Mouse (Mus musculus): ENCODE data around the gene Tbc1d7. TPM values are rescaled to one million over a fixed set of nuclear protein-coding genes. Genes with fewer than 3 reads are reported as not detected.

Tbc1d7 gene
- 82.5 and 91.4 TPM in 2 replicates for polyA plus RNA-seq (2014; fragmentation: Nextera tagmentation; extraction: Ambion mirVana)

DNA sequence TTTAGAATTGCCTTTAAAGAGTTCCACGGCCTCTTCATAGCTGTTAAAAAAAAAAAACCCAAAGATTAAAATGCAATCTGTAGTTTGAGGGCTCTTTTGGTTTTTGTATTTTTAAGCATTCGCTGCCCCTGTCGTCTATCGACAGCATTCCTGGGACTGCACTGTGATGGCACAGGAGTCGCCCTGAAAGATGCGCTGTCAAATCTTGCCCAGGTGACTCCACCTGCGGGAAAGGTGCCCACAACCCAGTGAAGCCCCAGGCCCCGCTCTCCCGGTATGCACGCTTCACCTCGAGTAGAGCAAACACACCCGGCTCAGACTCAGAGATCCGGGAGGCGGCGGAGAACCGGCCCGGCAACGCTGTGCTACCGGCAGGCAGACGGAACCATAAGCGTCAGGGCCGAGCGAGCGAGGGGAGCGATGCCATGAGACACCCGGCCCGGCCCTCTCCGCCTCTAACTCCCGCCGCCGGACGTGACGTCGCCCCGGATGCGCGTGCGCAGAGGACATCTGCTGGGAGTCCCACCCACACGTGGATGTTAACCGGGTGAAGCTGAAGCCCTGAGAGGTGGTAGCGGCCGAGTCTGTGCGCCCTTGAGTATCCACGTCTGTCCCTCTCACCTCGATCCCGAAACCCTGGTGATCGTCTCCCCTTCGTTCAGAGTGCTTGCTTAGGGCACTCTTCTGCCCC lies at the start of gene Tbc1d7:
TSS of gene Tbc1d7 (minus strand) at position 482 of the 691 bp plus-strand sequence.
- peak; percentile 96 for ATAC-seq (ENCODE audit: low FRiP score)
- H3K4me1 ChIP-seq (replicated peaks; ENCODE audit: control insufficient read depth, insufficient read depth, low read length) = peaks cover 14% of the 10 kb centered on the region; the same call in 1 of the 2 replicates

DNA sequence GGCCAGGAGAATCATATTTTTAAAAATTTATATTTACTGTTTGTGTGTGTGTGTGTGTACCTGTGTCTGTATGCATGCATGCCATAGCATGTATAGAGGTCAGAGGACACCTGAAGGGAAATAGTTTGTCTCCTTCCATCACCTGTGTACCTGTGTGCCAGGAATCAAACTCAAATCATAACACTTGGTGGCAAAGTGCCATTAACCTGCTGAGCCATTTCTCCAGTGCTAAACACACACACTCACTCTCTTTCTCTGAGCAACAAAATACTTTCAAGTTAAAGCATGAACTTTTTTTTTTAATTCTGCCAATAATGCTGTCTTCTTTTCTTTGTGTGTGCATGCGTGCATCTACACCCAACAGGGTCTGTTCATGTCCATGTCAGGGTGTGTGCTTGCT lies 49.3 kb upstream of the Tbc1d7 start:
- H3K4me1 ChIP-seq (replicated peaks; ENCODE audit: control insufficient read depth, insufficient read depth, low read length) = peaks cover 12% of the 10 kb centered on the region
- DNase-seq (ENCODE audit: low spot score) (no peak), ATAC-seq (ENCODE audit: low FRiP score) (no peak)
- 84% methylated on average over 1 of the region's 1 CpGs for WGBS
- no peaks in the 10 kb centered on the region for H3K36me3 ChIP-seq (replicated peaks; ENCODE audit: control insufficient read depth, insufficient read depth)
- H3K9ac ChIP-seq = no peak overlapping the region
- no peaks in the 10 kb centered on the region for H3K9me3 ChIP-seq (ENCODE audit: control insufficient read depth, low read length)
- no peak overlapping the region for H3K4me3 ChIP-seq (replicated peaks; ENCODE audit: low read length)
- H3K27ac ChIP-seq = no peak overlapping the region
- no peak overlapping the region for H3K4me2 ChIP-seq (replicated peaks)
- no peaks in the 10 kb centered on the region for H3K27me3 ChIP-seq (ENCODE audit: control insufficient read depth, insufficient read depth, low read length)

More for the DNA sequence above, at the start of gene Tbc1d7:
- Histone ChIP-seq H3K9ac (peak within 1 kb of the TSS; percentile 90), H3K9me3 (ENCODE audit: control insufficient read depth, low read length) (no peaks in the 10 kb centered on the region), H3K4me3 (replicated peaks; ENCODE audit: low read length) (peak within 1 kb of the TSS; percentile 70), H3K36me3 (replicated peaks; ENCODE audit: control insufficient read depth, insufficient read depth) (peaks cover 6% of the 10 kb centered on the region; the same call in 1 of the 2 replicates), H3K4me2 (replicated peaks) (peak within 1 kb of the TSS; percentile 62), H3K27me3 (ENCODE audit: control insufficient read depth, insufficient read depth, low read length) (no peaks in the 10 kb centered on the region), H3K27ac (peak within 1 kb of the TSS; percentile 87)
- WGBS = 1% methylated on average over 46 of the region's 48 CpGs
- peak; percentile 99 for DNase-seq (ENCODE audit: low spot score)

DNA sequence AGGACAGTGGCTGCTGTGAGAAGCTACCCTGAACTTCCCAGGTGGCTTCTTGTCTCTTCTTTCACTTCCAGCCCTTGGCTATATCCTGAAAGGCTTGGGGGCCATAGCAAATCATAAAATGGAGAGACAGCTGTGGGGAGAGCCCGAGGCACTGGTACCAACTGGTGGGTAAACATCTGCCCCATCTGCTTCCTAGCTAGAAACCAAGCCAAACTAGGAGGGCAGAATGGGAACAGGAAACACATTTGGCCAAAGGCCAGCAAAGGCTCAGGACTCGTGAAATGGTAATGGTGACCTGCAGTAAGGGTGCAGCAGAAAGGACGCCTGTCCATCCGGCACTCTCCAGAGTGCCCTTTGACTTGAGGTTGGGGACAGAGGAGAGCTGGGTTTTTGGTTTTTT lies 47.5 kb upstream of the Tbc1d7 start:
- H3K4me1 ChIP-seq (replicated peaks; ENCODE audit: control insufficient read depth, insufficient read depth, low read length) = peaks cover 26% of the 10 kb centered on the region
- H3K27ac ChIP-seq = 0 out of 2 replicates have a peak overlapping the region, but pooled peaks have one; percentile 5
- H3K4me2 ChIP-seq (replicated peaks) = no peak overlapping the region
- no peak overlapping the region for H3K9ac ChIP-seq
- no peaks in the 10 kb centered on the region for H3K9me3 ChIP-seq (ENCODE audit: control insufficient read depth, low read length)
- ATAC-seq (ENCODE audit: low FRiP score) (no peak), DNase-seq (ENCODE audit: low spot score) (no peak)
- H3K4me3 ChIP-seq (replicated peaks; ENCODE audit: low read length) = no peak overlapping the region
- WGBS = 56% methylated on average over 4 of the region's 4 CpGs
- no peaks in the 10 kb centered on the region for H3K36me3 ChIP-seq (replicated peaks; ENCODE audit: control insufficient read depth, insufficient read depth)
- no peaks in the 10 kb centered on the region for H3K27me3 ChIP-seq (ENCODE audit: control insufficient read depth, insufficient read depth, low read length)

DNA sequence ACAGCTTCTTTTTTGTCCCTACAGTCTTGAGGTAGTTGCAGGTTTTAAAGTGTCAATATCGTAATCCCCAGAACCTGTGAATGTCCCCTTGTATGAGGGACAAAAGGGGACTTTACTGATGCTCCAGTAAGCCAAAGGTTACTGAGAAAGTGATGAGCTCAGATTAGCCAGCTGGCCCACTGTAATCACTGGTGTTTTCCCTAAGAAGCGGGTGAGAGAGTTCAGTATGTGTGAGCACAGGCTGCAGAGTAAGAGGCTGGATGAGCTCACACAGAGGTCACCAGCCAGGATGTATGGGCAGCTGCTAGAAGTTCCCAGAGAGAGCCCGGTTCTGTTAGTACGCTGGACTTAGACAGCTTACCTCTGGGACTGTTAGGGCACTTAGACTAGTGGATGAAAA lies 47.0 kb upstream of the Tbc1d7 start:
- Histone ChIP-seq H3K36me3 (replicated peaks; ENCODE audit: control insufficient read depth, insufficient read depth) (no peaks in the 10 kb centered on the region), H3K27me3 (ENCODE audit: control insufficient read depth, insufficient read depth, low read length) (no peaks in the 10 kb centered on the region), H3K9me3 (ENCODE audit: control insufficient read depth, low read length) (no peaks in the 10 kb centered on the region), H3K4me2 (replicated peaks) (no peak overlapping the region), H3K4me1 (replicated peaks; ENCODE audit: control insufficient read depth, insufficient read depth, low read length) (peaks cover 26% of the 10 kb centered on the region), H3K4me3 (replicated peaks; ENCODE audit: low read length) (no peak overlapping the region), H3K27ac (0 out of 2 replicates have a peak overlapping the region, but pooled peaks have one; percentile 5), H3K9ac (no peak overlapping the region)
- ATAC-seq (ENCODE audit: low FRiP score) (no peak), DNase-seq (ENCODE audit: low spot score) (no peak)
- WGBS = 66% methylated on average over 4 of the region's 4 CpGs

DNA sequence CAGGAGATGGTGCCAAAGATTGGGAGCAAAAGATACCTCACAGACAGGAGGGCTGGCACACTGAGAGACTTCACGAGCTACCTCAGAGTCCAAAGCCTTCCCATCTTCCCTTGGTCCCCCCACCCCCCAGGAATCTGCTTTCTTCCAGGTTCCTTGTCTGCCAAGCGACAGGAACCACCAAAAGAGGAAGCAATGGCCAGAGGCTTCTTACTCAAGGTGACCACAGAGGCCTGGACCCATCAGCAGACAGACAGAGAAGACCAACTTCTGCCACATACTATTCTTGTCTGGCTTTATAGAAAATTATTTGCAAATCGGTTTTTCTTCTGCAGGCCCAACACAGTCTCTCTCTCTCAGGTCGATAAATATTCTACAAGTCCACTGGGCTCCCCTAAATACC lies 46.4 kb upstream of the Tbc1d7 start:
- 83% methylated on average over 4 of the region's 4 CpGs for WGBS
- Histone ChIP-seq H3K4me2 (replicated peaks) (no peak overlapping the region), H3K36me3 (replicated peaks; ENCODE audit: control insufficient read depth, insufficient read depth) (no peaks in the 10 kb centered on the region), H3K9ac (no peak overlapping the region), H3K27ac (no peak overlapping the region), H3K27me3 (ENCODE audit: control insufficient read depth, insufficient read depth, low read length) (no peaks in the 10 kb centered on the region), H3K9me3 (ENCODE audit: control insufficient read depth, low read length) (no peaks in the 10 kb centered on the region), H3K4me1 (replicated peaks; ENCODE audit: control insufficient read depth, insufficient read depth, low read length) (peaks cover 26% of the 10 kb centered on the region), H3K4me3 (replicated peaks; ENCODE audit: low read length) (no peak overlapping the region)
- DNase-seq (ENCODE audit: low spot score) (no peak), ATAC-seq (ENCODE audit: low FRiP score) (no peak)

DNA sequence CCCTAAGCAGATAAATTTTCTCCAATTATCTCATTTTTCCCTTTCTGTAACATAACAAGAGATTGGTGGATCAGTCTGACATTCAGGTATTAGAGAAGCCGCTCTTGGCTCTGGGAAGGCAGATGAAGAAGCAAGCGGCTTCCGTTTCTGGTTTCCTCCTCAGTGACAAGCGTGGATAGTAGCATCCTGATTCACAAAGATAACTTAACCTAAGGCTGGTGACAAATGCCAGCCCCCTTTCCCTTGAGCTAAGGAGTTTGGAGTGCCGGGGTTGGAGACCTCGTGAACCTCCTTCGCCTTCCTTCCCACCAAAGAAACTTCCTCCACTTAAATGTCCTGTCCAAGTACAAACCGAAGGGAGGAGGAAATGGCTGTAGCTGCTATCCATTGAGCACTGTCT lies 45.8 kb upstream of the Tbc1d7 start:
- ATAC-seq (ENCODE audit: low FRiP score) (no peak), DNase-seq (ENCODE audit: low spot score) (no peak)
- H3K9ac ChIP-seq = no peak overlapping the region
- H3K4me3 ChIP-seq (replicated peaks; ENCODE audit: low read length) = no peak overlapping the region
- WGBS = 86% methylated on average over 8 of the region's 8 CpGs
- no peak overlapping the region for H3K4me2 ChIP-seq (replicated peaks)
- H3K27ac ChIP-seq = no peak overlapping the region
- H3K4me1 ChIP-seq (replicated peaks; ENCODE audit: control insufficient read depth, insufficient read depth, low read length) = peaks cover 31% of the 10 kb centered on the region
- H3K36me3 ChIP-seq (replicated peaks; ENCODE audit: control insufficient read depth, insufficient read depth) = no peaks in the 10 kb centered on the region
- no peaks in the 10 kb centered on the region for H3K27me3 ChIP-seq (ENCODE audit: control insufficient read depth, insufficient read depth, low read length)
- no peaks in the 10 kb centered on the region for H3K9me3 ChIP-seq (ENCODE audit: control insufficient read depth, low read length)

DNA sequence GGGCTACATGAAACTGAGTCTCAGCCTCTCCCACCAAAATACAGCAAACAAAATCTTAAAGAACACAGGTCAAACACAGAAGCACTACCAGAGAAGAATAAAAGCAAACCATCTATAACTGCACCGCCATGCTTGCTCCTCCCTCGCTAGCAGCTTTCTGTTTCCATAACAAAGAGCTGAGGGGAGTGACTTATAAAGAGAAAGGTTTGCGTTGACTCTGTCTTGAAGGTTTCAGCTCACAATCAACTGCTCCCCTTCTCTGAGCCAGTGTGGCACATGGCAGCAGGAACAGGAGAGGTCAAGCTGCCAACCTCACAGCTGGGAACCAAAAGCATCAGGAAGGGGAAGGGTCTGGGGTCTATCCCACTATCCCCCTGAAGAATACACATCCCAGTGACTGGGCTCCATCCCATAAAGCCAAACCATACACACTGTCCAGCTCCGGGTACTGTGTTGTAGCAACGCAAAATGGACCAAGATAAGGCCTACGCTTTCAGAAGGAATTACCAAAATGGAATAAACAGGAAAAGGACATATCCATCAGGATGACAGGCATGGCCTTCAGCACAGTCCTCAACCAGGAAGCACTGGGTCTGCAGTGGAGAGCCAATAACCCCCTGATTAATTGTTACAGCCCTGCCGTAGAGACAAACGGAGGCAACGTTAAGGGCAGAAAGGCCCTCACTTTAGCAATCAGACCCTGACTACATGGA lies 44.8 kb upstream of the Tbc1d7 start:
- 67% methylated on average over 9 of the region's 9 CpGs for WGBS
- DNase-seq (ENCODE audit: low spot score) = no peak
- Histone ChIP-seq H3K27me3 (ENCODE audit: control insufficient read depth, insufficient read depth, low read length) (no peaks in the 10 kb centered on the region), H3K36me3 (replicated peaks; ENCODE audit: control insufficient read depth, insufficient read depth) (no peaks in the 10 kb centered on the region), H3K9me3 (ENCODE audit: control insufficient read depth, low read length) (no peaks in the 10 kb centered on the region), H3K4me2 (replicated peaks) (peak overlapping the region; percentile 45; the same call in 1 of the 2 replicates), H3K4me1 (replicated peaks; ENCODE audit: control insufficient read depth, insufficient read depth, low read length) (peaks cover 33% of the 10 kb centered on the region), H3K9ac (no peak overlapping the region), H3K27ac (peak overlapping the region; percentile 45), H3K4me3 (replicated peaks; ENCODE audit: low read length) (no peak overlapping the region)
- ATAC-seq (ENCODE audit: low FRiP score) = no peak

DNA sequence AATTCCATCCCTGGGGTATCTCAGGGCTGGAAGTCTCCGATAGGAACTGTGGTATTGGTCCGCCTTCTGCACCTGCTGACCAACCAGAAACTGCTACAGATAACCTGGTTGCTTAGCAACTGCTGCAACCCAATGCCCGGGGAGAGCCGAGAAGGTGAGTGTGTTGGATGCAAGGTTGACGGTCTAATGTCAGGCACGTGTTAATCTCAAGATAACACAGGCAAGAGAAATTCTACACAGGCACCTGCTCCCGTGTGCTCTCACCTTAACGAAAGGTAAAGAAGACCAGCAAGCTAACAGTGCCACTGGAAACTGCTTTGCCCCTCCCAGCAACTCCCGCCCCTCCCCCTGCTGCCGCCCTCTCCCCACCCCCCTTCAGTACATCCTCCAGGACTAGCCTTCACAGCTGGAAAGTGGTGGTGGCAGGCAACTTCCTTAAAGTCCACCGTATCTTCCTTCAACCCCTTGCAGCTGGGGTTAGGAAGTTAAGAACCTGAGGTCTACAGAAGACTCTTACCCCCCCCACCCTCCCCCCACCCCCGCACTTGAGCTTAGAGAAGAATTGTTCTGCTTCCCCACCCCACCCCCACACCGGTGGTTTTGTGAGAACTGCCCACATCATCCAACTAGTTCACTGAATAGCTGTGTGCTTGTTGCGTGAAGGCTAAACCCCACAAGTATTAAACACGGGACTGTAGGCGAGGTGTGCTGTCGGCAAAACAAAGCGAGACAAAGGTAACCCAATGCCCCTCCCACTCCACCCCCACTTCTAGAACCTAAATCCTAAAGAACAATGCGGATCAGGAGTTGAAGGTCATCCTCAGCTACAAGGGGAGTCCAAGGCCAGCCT lies 44.1 kb upstream of the Tbc1d7 start:
- DNase-seq (ENCODE audit: low spot score) (peak; percentile 43), ATAC-seq (ENCODE audit: low FRiP score) (peak; percentile 75)
- Histone ChIP-seq H3K27me3 (ENCODE audit: control insufficient read depth, insufficient read depth, low read length) (no peaks in the 10 kb centered on the region), H3K36me3 (replicated peaks; ENCODE audit: control insufficient read depth, insufficient read depth) (no peaks in the 10 kb centered on the region), H3K4me2 (replicated peaks) (peak overlapping the region; percentile 45), H3K9me3 (ENCODE audit: control insufficient read depth, low read length) (no peaks in the 10 kb centered on the region), H3K9ac (peak overlapping the region; percentile 20; the same call in 1 of the 2 replicates), H3K27ac (peak overlapping the region; percentile 45), H3K4me3 (replicated peaks; ENCODE audit: low read length) (peak overlapping the region; percentile 7; the same call in 1 of the 2 replicates), H3K4me1 (replicated peaks; ENCODE audit: control insufficient read depth, insufficient read depth, low read length) (peaks cover 33% of the 10 kb centered on the region)
- 17% methylated on average over 19 of the region's 19 CpGs for WGBS

DNA sequence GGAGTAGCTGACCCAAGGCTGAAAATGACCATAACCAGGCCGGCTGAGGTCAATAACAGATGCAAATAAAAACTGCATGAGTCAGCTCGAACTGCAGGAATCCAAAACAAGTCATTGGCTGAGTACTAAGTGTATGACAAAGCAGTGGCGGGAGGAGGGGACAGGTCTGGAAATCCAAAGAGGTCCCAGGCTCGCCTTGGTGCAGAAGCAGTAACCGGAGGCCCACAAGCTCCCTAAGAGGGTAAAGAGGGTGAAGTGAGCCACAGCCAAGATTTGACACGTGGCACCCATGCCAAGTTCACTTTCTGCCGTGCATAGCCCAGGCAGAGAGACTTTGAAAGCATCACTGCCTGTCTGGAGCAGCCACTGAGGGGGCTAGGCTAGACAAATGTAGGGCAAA lies 41.0 kb upstream of the Tbc1d7 start:
- Histone ChIP-seq H3K36me3 (replicated peaks; ENCODE audit: control insufficient read depth, insufficient read depth) (no peaks in the 10 kb centered on the region), H3K27me3 (ENCODE audit: control insufficient read depth, insufficient read depth, low read length) (no peaks in the 10 kb centered on the region), H3K27ac (no peak overlapping the region), H3K4me1 (replicated peaks; ENCODE audit: control insufficient read depth, insufficient read depth, low read length) (peaks cover 34% of the 10 kb centered on the region), H3K9ac (no peak overlapping the region), H3K9me3 (ENCODE audit: control insufficient read depth, low read length) (no peaks in the 10 kb centered on the region), H3K4me2 (replicated peaks) (no peak overlapping the region), H3K4me3 (replicated peaks; ENCODE audit: low read length) (no peak overlapping the region)
- ATAC-seq (ENCODE audit: low FRiP score) = no peak
- DNase-seq (ENCODE audit: low spot score) = no peak
- 54% methylated on average over 7 of the region's 7 CpGs for whole genome bisulfite sequencing

Data from hindbrain, embryonic 14.5 days (tissue).